Mouse (Mus musculus): ENCODE data around the gene Traf4. TPM values are rescaled to one million over a fixed set of nuclear protein-coding genes. Genes with fewer than 3 reads are reported as not detected.

Gene Traf4
- not detected in 2 replicates for polyA plus RNA-seq (2012; ENCODE audit: insufficient read depth, insufficient read length, low replicate concordance, missing spikeins)

DNA sequence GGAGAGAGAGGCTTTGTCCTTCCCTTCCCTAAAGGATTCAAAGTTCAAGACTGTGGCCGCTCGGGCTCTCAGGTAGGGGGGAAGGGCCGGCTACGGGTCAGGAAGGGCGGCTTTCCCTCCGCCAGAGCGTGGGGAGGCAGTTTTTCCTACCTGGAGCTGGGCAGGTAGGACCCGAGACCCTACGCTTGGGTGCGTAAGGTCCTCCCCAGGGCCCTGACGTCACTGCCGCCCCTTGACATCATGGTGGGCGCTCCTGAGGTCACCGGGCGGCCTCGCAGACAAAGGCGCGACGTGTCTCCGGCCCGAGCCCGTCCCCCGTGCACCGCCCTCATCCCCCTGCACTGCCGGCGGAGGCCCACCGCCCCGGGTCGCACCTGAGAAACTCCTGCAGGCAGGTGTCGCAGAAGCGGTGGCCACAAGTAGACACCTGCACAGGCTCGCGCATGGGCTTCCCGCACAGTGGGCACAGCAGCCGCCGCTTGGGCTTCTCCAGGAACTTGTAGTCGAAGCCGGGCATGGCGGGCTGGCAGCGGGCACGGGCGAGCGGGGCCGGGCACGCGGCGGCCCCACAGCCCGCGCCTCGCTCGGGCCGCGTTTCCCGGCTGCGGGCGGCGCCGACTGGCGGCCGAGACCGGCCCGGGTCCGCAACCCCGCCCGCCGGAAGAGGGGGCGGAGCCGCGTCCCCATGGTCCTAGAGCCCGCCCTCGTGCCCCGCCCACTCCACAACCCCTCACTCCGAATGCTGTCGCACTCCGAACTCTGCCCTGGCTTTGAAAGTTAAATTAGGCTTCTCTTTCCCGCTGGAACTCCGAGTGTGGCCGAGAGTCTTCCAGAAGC lies at the start of gene Traf4:
TSS of gene Traf4 (minus strand) at position 666 of the 837 bp plus-strand sequence.
- Histone ChIP-seq H3K4me3 (ENCODE audit: insufficient read depth, low read depth, low read length) (peak within 1 kb of the TSS; percentile 78), H3K4me1 (ENCODE audit: control insufficient read depth, insufficient read depth, low read length) (peaks cover 33% of the 10 kb centered on the region), H3K27ac (ENCODE audit: insufficient read depth, low read depth, low read length) (peak within 1 kb of the TSS; percentile 65)
- peak; percentile 68 for TF ChIP-seq POLR2A (IDR thresholded peaks at IDR 0.05; ENCODE audit: insufficient read depth, low read depth, low read length)
- no peak for TF ChIP-seq CTCF (IDR thresholded peaks at IDR 0.05; ENCODE audit: insufficient read depth, low read depth, low read length)
- WGBS, result under 1% methylated on average over 78 of the region's 78 CpGs

DNA sequence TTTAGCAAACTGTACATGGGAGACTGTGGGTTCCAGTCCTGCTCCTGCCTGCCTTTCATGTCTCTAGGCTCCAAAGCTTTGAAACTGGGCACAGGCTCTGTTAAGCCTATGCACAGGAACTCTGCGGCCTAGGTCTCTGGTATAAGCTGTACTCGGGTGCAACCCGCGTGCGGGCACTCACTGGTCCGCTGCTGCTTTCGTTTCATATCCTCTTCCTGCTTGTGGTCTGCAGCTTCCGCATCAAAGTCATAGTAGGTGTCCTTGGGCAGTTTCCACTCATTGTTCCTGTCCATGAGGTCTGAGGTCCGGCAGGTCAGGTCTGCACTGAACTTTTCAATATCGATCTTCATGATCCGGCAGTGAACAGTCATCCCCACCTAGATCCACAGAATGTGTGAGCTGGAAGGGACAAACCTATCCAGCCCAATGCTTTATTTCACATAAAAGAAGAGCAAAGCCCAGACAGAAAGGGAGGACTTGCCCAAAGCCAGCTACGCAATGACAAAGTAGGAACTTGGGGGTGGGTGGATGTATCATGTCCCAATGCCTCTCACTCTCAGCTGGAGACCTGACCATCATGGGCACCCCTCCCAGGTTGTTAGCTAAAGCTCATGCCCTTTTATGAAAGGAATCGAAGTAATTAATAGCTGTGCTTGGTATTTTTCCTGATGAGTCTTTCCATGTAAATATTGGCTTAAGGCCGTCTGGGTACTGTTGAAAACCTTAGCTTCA lies 47.9 kb upstream of the Traf4 start:
- no peak overlapping the region for H3K27ac ChIP-seq (ENCODE audit: insufficient read depth, low read depth, low read length)
- TF ChIP-seq POLR2A (IDR thresholded peaks at IDR 0.05; ENCODE audit: insufficient read depth, low read depth, low read length), result no peak
- TF ChIP-seq CTCF (IDR thresholded peaks at IDR 0.05; ENCODE audit: insufficient read depth, low read depth, low read length), result no peak
- H3K4me3 ChIP-seq (ENCODE audit: insufficient read depth, low read depth, low read length), result no peak overlapping the region
- WGBS, result 92% methylated on average over 14 of the region's 14 CpGs
- no peaks in the 10 kb centered on the region for H3K4me1 ChIP-seq (ENCODE audit: control insufficient read depth, insufficient read depth, low read length)

DNA sequence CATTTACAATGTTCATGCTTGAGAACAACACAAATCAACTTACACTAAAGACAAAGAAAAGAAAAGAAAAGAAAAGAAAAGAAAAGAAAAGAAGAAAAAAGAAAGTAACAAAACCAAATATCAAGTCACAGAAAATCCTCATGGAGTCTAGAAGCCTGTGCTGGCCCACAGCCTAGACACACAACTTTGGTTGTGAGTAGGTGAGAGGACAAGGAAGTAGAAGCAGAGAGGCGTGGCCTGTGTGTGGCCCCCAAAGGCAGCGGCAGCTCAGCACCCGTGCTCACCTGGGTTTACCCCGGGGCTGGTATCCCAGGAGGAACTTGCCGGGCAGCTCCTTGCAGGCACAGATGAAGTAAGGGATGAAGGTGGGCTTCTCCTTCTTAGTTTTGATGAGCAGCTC lies 46.1 kb upstream of the Traf4 start:
- TF ChIP-seq POLR2A (IDR thresholded peaks at IDR 0.05; ENCODE audit: insufficient read depth, low read depth, low read length), result no peak
- no peak for TF ChIP-seq CTCF (IDR thresholded peaks at IDR 0.05; ENCODE audit: insufficient read depth, low read depth, low read length)
- H3K27ac ChIP-seq (ENCODE audit: insufficient read depth, low read depth, low read length), result no peak overlapping the region
- H3K4me3 ChIP-seq (ENCODE audit: insufficient read depth, low read depth, low read length), result no peak overlapping the region
- H3K4me1 ChIP-seq (ENCODE audit: control insufficient read depth, insufficient read depth, low read length), result peaks cover 9% of the 10 kb centered on the region; the same call in 1 of the 2 replicates
- WGBS, result 88% methylated on average over 5 of the region's 5 CpGs

DNA sequence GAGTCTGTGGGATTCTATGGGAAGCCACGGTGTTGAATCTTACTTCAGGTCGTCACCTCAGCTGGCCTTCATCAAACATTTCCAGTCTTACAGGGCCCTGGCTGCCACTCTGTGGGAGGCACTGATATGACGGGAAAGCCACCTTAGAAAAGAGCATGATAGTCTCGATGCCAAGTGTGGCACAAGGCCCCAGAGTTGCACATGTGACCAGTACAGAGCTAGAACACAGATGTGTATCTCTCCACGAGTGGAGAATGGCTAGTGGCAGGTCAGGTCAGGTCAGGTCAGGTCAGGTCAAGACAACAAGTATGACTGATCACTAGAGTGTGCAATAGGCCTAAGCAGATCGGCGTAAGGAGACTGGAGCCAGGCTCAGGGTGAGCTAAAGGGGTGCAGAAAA lies 45.2 kb upstream of the Traf4 start:
- no peak overlapping the region for H3K27ac ChIP-seq (ENCODE audit: insufficient read depth, low read depth, low read length)
- TF ChIP-seq POLR2A (IDR thresholded peaks at IDR 0.05; ENCODE audit: insufficient read depth, low read depth, low read length) (no peak), CTCF (IDR thresholded peaks at IDR 0.05; ENCODE audit: insufficient read depth, low read depth, low read length) (no peak)
- 85% methylated on average over 7 of the region's 7 CpGs for WGBS
- H3K4me3 ChIP-seq (ENCODE audit: insufficient read depth, low read depth, low read length), result no peak overlapping the region
- peaks cover 15% of the 10 kb centered on the region for H3K4me1 ChIP-seq (ENCODE audit: control insufficient read depth, insufficient read depth, low read length)

DNA sequence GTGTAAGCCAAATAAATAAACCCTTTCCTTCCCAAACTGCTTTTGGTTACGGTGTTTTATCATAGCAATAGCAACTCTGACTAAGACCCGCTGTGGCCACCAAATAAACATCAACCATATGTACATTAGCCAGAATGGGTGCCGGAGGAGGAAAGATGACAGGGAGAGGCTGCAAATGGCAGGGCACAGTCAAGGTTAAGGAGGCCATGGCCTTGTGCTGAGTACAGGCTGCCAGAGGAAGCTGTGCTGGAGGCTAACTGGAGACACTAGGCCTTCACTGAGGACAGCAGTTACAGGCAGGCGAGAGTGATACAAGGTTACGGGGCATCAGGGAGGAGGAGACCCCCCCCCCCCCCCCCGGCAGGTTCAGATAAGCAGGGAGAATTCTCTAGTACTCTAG lies 44.5 kb upstream of the Traf4 start:
- Histone ChIP-seq H3K4me1 (ENCODE audit: control insufficient read depth, insufficient read depth, low read length) (peaks cover 17% of the 10 kb centered on the region), H3K4me3 (ENCODE audit: insufficient read depth, low read depth, low read length) (no peak overlapping the region), H3K27ac (ENCODE audit: insufficient read depth, low read depth, low read length) (no peak overlapping the region)
- 91% methylated on average over 6 of the region's 6 CpGs for WGBS
- TF ChIP-seq POLR2A (IDR thresholded peaks at IDR 0.05; ENCODE audit: insufficient read depth, low read depth, low read length) (no peak), CTCF (IDR thresholded peaks at IDR 0.05; ENCODE audit: insufficient read depth, low read depth, low read length) (no peak)

DNA sequence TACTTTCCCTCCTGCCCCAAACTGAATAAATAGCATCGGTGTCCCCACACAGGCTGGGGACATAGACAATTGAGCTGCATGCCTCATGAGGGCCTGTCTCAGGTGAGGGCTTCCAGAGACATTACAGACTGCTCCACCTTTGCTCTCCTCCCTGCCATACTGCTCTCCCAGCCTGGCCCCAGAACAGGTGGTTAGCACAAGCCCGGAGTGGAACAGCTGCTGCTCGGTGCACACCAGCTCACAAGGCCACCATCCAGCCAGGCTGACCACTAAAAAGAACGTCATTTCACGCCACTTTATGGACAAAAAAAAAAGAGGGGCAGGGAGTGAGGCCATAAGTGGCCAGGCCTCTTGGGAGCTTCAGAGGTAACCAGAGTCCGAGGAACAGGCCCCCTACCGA lies 41.8 kb upstream of the Traf4 start:
- Histone ChIP-seq H3K4me1 (ENCODE audit: control insufficient read depth, insufficient read depth, low read length) (peaks cover 17% of the 10 kb centered on the region), H3K4me3 (ENCODE audit: insufficient read depth, low read depth, low read length) (no peak overlapping the region), H3K27ac (ENCODE audit: insufficient read depth, low read depth, low read length) (no peak overlapping the region)
- no peak for TF ChIP-seq POLR2A (IDR thresholded peaks at IDR 0.05; ENCODE audit: insufficient read depth, low read depth, low read length)
- 88% methylated on average over 7 of the region's 7 CpGs for WGBS

DNA sequence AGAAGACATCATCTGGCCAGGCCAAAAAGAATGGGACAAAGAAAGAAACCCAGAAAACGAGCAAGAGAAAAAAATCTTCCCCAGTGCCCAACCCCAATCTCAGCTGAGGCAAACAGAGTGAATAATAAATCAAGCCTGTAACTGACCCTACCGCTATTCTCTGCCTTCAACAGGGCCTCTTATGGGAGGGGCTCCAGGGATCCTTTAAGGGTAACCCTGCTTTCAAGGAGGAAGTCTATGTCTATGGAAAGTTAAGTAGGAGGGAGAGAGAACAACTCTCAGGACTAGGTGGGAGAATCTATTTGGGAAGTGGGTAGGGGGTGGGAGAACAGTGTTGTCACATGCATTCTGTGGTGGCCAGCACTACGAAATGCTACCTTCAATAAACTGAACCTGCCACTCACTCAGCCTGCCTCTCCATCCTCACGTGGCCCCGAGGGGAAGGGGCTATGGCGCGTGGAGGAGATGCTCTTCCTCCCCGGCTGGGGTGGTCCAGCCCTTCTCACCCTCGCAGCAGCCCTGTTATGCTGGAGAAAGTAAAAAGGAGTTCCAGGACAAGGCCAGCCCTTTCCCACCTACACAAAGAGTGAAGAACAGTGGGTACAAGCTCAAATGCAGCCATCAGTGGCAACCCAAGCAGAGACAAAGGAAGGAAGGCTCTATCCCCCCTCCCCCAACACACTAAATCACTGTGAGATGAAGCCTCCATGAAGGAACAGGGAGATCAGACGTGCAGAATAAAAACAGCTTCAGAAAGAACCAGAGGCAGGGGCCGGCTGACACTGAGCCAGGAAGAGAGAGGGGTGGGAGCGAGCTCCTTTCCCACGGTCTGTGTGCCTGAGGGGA lies 40.2 kb upstream of the Traf4 start:
- H3K27ac ChIP-seq (ENCODE audit: insufficient read depth, low read depth, low read length), result peak overlapping the region; percentile 50
- WGBS, result 50% methylated on average over 13 of the region's 13 CpGs

DNA sequence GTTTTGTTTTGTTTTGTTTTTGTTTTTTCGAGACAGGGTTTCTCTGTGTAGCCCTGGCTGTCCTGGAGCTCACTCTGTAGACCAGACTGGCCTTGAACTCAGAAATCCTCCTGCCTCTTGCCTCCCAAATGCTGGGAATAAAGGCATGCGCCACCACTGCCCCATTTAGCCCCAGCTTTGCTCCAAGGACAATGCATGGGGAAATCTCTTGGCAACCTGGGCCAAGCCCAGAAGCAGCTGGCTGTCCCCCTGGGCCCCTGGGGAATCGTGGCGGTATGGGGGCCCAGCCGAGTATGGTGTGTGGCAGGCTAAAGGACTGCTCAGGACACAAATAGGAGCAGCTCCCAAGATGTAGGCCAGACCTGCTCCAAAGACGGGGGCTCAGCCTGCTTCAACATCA lies 38.9 kb upstream of the Traf4 start:
- 65% methylated on average over 6 of the region's 6 CpGs for WGBS
- Histone ChIP-seq H3K4me3 (ENCODE audit: insufficient read depth, low read depth, low read length) (no peak overlapping the region), H3K27ac (ENCODE audit: insufficient read depth, low read depth, low read length) (no peak overlapping the region), H3K4me1 (ENCODE audit: control insufficient read depth, insufficient read depth, low read length) (peaks cover 17% of the 10 kb centered on the region)
- no peak for TF ChIP-seq POLR2A (IDR thresholded peaks at IDR 0.05; ENCODE audit: insufficient read depth, low read depth, low read length)
- no peak for TF ChIP-seq CTCF (IDR thresholded peaks at IDR 0.05; ENCODE audit: insufficient read depth, low read depth, low read length)

More for the DNA sequence above, 40.2 kb upstream of the Traf4 start:
- H3K4me3 ChIP-seq (ENCODE audit: insufficient read depth, low read depth, low read length), result no peak overlapping the region
- no peak for TF ChIP-seq CTCF (IDR thresholded peaks at IDR 0.05; ENCODE audit: insufficient read depth, low read depth, low read length)
- no peak for TF ChIP-seq POLR2A (IDR thresholded peaks at IDR 0.05; ENCODE audit: insufficient read depth, low read depth, low read length)
- peaks cover 17% of the 10 kb centered on the region for H3K4me1 ChIP-seq (ENCODE audit: control insufficient read depth, insufficient read depth, low read length)
